In genomic region chr7:141218141-141218540, GRCm38 (mm10) we compare ENCODE assay signal across 17 mouse cellular contexts. TPM values are rescaled to one million over a fixed set of nuclear protein-coding genes. Genes with fewer than 3 reads are reported as not detected.
DNase-seq lines count a peak whose midpoint lies in the region; ATAC-seq and TF ChIP-seq lines count a peak whose summit lies in the region.
"Had no signal": no experiment of that assay in that cellular context is flagged by ENCODE, and none has a peak within 500 bp of the region (broad histone marks: within the 10 kb centered on the region; RNA-seq: fewer than 3 reads in every experiment).

No protein-coding gene starts in this region.

- H3K27me3 ChIP-seq in hindbrain, embryonic 13.5 days: no peaks in the 10 kb centered on the region
- H3K27me3 ChIP-seq in hindbrain, embryonic 12.5 days: no peaks in the 10 kb centered on the region
- peaks cover 9% of the 10 kb centered on the region for H3K27me3 ChIP-seq in megakaryocyte, embryonic 14.5 days (replicated peaks)
- H3K27me3 ChIP-seq in intestine, postnatal 0 days (replicated peaks; ENCODE audit: control insufficient read depth, insufficient read depth, low read length): no peaks in the 10 kb centered on the region
- no peaks in the 10 kb centered on the region for H3K27me3 ChIP-seq in stomach, embryonic 16.5 days (ENCODE audit: control insufficient read depth, insufficient read depth, low read length)

- DNase-seq in left cerebral cortex, adult 11 months (ENCODE audit: low spot score): no peak
- DNase-seq in left cerebral cortex, postnatal 25 days (ENCODE audit: low spot score in 2 of 2): no peak
- DNase-seq: adrenal gland, adult 2 months; cerebellum, adult 2 months; forebrain, postnatal 0 days; gastrocnemius, postnatal 36 days; kidney, postnatal 14 days; layer of hippocampus, postnatal 36 days; right cerebral cortex, postnatal 4 days had no signal

- 0 out of 2 replicates have a peak overlapping the region, but pooled peaks have one; percentile 24 for H3K9ac ChIP-seq in hindbrain, embryonic 13.5 days
- H3K9ac ChIP-seq in hindbrain, embryonic 12.5 days: no peak overlapping the region
- no peak overlapping the region for H3K9ac ChIP-seq in intestine, postnatal 0 days (ENCODE audit: low read depth, low read length)
- H3K9ac ChIP-seq in stomach, embryonic 16.5 days (ENCODE audit: low read length): peak overlapping the region; percentile 84; the same call in 1 of the 2 replicates
- H3K9ac ChIP-seq: forebrain, postnatal 0 days; hindbrain, embryonic 14.5 days had no signal

- peaks cover 50% of the 10 kb centered on the region for H3K4me1 ChIP-seq in hindbrain, embryonic 13.5 days (replicated peaks)
- H3K4me1 ChIP-seq in hindbrain, embryonic 12.5 days: peaks cover 46% of the 10 kb centered on the region
- H3K4me1 ChIP-seq in megakaryocyte, embryonic 14.5 days: peaks cover 90% of the 10 kb centered on the region
- peaks cover 26% of the 10 kb centered on the region for H3K4me1 ChIP-seq in intestine, postnatal 0 days (replicated peaks; ENCODE audit: control insufficient read depth, insufficient read depth, low read length)
- peaks cover 70% of the 10 kb centered on the region for H3K4me1 ChIP-seq in stomach, embryonic 16.5 days (ENCODE audit: control insufficient read depth, insufficient read depth, low read length)

- intact Hi-C loops in left cerebral cortex, postnatal 25 days (cut with DNase I): no loop called here

- no peak overlapping the region for H3K4me3 ChIP-seq in hindbrain, embryonic 13.5 days
- H3K4me3 ChIP-seq in hindbrain, embryonic 12.5 days: no peak overlapping the region
- H3K4me3 ChIP-seq in megakaryocyte, embryonic 14.5 days (replicated peaks): peak overlapping the region; percentile 42
- no peak overlapping the region for H3K4me3 ChIP-seq in intestine, postnatal 0 days (ENCODE audit: low read depth, low read length)
- peak overlapping the region; percentile 68 for H3K4me3 ChIP-seq in stomach, embryonic 16.5 days (replicated peaks; ENCODE audit: low read length)
- H3K4me3 ChIP-seq: erythroblast, embryonic 14.5 days had no signal

- H3K27ac ChIP-seq in hindbrain, embryonic 13.5 days: no peak overlapping the region
- no peak overlapping the region for H3K27ac ChIP-seq in hindbrain, embryonic 12.5 days
- no peak overlapping the region for H3K27ac ChIP-seq in intestine, postnatal 0 days (ENCODE audit: low read depth, low read length)
- H3K27ac ChIP-seq in stomach, embryonic 16.5 days (ENCODE audit: low read length): peak overlapping the region; percentile 96
- H3K27ac ChIP-seq: hindbrain, embryonic 14.5 days had no signal

- ATAC-seq in hindbrain, embryonic 13.5 days (ENCODE audit: low FRiP score): no peak
- no peak for ATAC-seq in hindbrain, embryonic 12.5 days (ENCODE audit: low FRiP score)
- ATAC-seq in megakaryocyte, adult 5-6 weeks (ENCODE audit: poor library complexity, severe bottlenecking): no peak
- no peak for ATAC-seq in intestine, postnatal 0 days
- no peak for ATAC-seq in stomach, embryonic 16.5 days (ENCODE audit: insufficient read depth, low FRiP score)
- ATAC-seq: forebrain, postnatal 0 days had no signal

- WGBS in hindbrain, embryonic 13.5 days: 83% methylated on average over 3 of the region's 3 CpGs
- WGBS in hindbrain, embryonic 12.5 days: 84% methylated on average over 3 of the region's 3 CpGs
- WGBS in intestine, postnatal 0 days: 47% methylated on average over 3 of the region's 3 CpGs
- 60% methylated on average over 3 of the region's 3 CpGs for WGBS in stomach, embryonic 16.5 days

- peaks cover 18% of the 10 kb centered on the region for H3K36me3 ChIP-seq in hindbrain, embryonic 13.5 days
- H3K36me3 ChIP-seq in hindbrain, embryonic 12.5 days: peaks cover 21% of the 10 kb centered on the region
- peaks cover 43% of the 10 kb centered on the region for H3K36me3 ChIP-seq in megakaryocyte, embryonic 14.5 days (replicated peaks; ENCODE audit: low read length)
- H3K36me3 ChIP-seq in intestine, postnatal 0 days (ENCODE audit: control insufficient read depth, insufficient read depth): peaks cover 12% of the 10 kb centered on the region; the same call in 1 of the 2 replicates
- H3K36me3 ChIP-seq in stomach, embryonic 16.5 days (ENCODE audit: control insufficient read depth, insufficient read depth, low read length): no peaks in the 10 kb centered on the region

- no peak overlapping the region for H3K4me2 ChIP-seq in hindbrain, embryonic 13.5 days
- no peak overlapping the region for H3K4me2 ChIP-seq in hindbrain, embryonic 12.5 days (replicated peaks)
- peak overlapping the region; percentile 95 for H3K4me2 ChIP-seq in intestine, postnatal 0 days (replicated peaks; ENCODE audit: low read depth)
- peak overlapping the region; percentile 85 for H3K4me2 ChIP-seq in stomach, embryonic 16.5 days (ENCODE audit: low read depth, low read length)
- H3K4me2 ChIP-seq: hindbrain, embryonic 14.5 days had no signal

- no peak for TF ChIP-seq CTCF in intestine, postnatal 0 days (IDR thresholded peaks at IDR 0.05; ENCODE audit: low read depth)

- H3K9me3 ChIP-seq in hindbrain, embryonic 13.5 days: no peaks in the 10 kb centered on the region
- no peaks in the 10 kb centered on the region for H3K9me3 ChIP-seq in hindbrain, embryonic 12.5 days (replicated peaks)
- H3K9me3 ChIP-seq in megakaryocyte, embryonic 14.5 days: no peaks in the 10 kb centered on the region
- no peaks in the 10 kb centered on the region for H3K9me3 ChIP-seq in intestine, postnatal 0 days (ENCODE audit: control insufficient read depth)
- no peaks in the 10 kb centered on the region for H3K9me3 ChIP-seq in stomach, embryonic 16.5 days (replicated peaks; ENCODE audit: control insufficient read depth, low read length)

RNA-seq across cellular contexts. Expression of gene Rassf7, which starts 2.5 kb away (rescaled TPM):
- 27.4 and 32.9 TPM in 2 replicates for polyA plus RNA-seq in hindbrain, embryonic 13.5 days (2015; fragmentation: Nextera tagmentation; extraction: Ambion mirVana)
- 34.7 and 35.6 TPM in 2 replicates for polyA plus RNA-seq in hindbrain, embryonic 12.5 days (2016; fragmentation: Nextera tagmentation; extraction: Ambion mirVana)
- 3.6 and 11.1 TPM in 2 replicates for polyA plus RNA-seq in megakaryocyte, embryonic 14.5 days (2012; ENCODE audit: insufficient read depth, low replicate concordance)
- total RNA-seq in megakaryocyte, adult 5-6 weeks (2015): 3.9 and 4.1 TPM in 2 replicates
- total RNA-seq in megakaryocyte, adult 5-6 weeks (2017): 2.2 and 4.1 TPM in 2 replicates
- 47.6 and 52.7 TPM in 2 replicates for polyA plus RNA-seq in intestine, postnatal 0 days (2015; fragmentation: Nextera tagmentation; extraction: Ambion mirVana)
- 82.3 and 104 TPM in 2 replicates for polyA plus RNA-seq in stomach, embryonic 16.5 days (2015; fragmentation: Nextera tagmentation; extraction: Ambion mirVana)
- 1 to 10 TPM in 1 of 2 experiments, under 1 TPM in 1; 0.78 to 1.5 TPM for total RNA-seq in left cerebral cortex, postnatal 25 days (2021)

RNA-seq across cellular contexts. Expression of gene Lmntd2, which starts 4.3 kb away (rescaled TPM):
- 1.2 and 1.8 TPM in 2 replicates for polyA plus RNA-seq in hindbrain, embryonic 13.5 days (2015; fragmentation: Nextera tagmentation; extraction: Ambion mirVana)
- 3.3 and 3.9 TPM in 2 replicates for polyA plus RNA-seq in hindbrain, embryonic 12.5 days (2016; fragmentation: Nextera tagmentation; extraction: Ambion mirVana)
- 0.57 TPM in 1 of 2 replicates, not detected in the other for polyA plus RNA-seq in megakaryocyte, embryonic 14.5 days (2012; ENCODE audit: insufficient read depth, low replicate concordance)
- total RNA-seq in megakaryocyte, adult 5-6 weeks (2015): 0.36 TPM in 1 of 2 replicates, not detected in the other
- 0.04 TPM in 1 of 2 replicates, not detected in the other for total RNA-seq in megakaryocyte, adult 5-6 weeks (2017)
- 2.7 and 3.4 TPM in 2 replicates for polyA plus RNA-seq in intestine, postnatal 0 days (2015; fragmentation: Nextera tagmentation; extraction: Ambion mirVana)
- polyA plus RNA-seq in stomach, embryonic 16.5 days (2015; fragmentation: Nextera tagmentation; extraction: Ambion mirVana): 4.8 and 6.3 TPM in 2 replicates
- total RNA-seq in left cerebral cortex, postnatal 25 days (2021): not detected
- total RNA-seq: gastrocnemius, postnatal 36 days; layer of hippocampus, postnatal 36 days had no signal

RNA-seq across cellular contexts. Expression of gene Phrf1, which starts 10.4 kb away (rescaled TPM):
- 77.1 and 78.9 TPM in 2 replicates for polyA plus RNA-seq in hindbrain, embryonic 13.5 days (2015; fragmentation: Nextera tagmentation; extraction: Ambion mirVana)
- 95.5 and 99.3 TPM in 2 replicates for polyA plus RNA-seq in hindbrain, embryonic 12.5 days (2016; fragmentation: Nextera tagmentation; extraction: Ambion mirVana)
- polyA plus RNA-seq in megakaryocyte, embryonic 14.5 days (2012; ENCODE audit: insufficient read depth, low replicate concordance): 82.9 and 114 TPM in 2 replicates
- total RNA-seq in megakaryocyte, adult 5-6 weeks (2015): 42.8 and 48.9 TPM in 2 replicates
- total RNA-seq in megakaryocyte, adult 5-6 weeks (2017): 48.7 and 63.5 TPM in 2 replicates
- polyA plus RNA-seq in intestine, postnatal 0 days (2015; fragmentation: Nextera tagmentation; extraction: Ambion mirVana): 24.7 and 27.8 TPM in 2 replicates
- polyA plus RNA-seq in stomach, embryonic 16.5 days (2015; fragmentation: Nextera tagmentation; extraction: Ambion mirVana): 57.6 and 67.7 TPM in 2 replicates
- 10 to 100 TPM; 75.5 to 76.4 TPM for total RNA-seq in left cerebral cortex, postnatal 25 days (2021)

RNA-seq across cellular contexts. Expression of gene Lrrc56, which starts 24.2 kb away (rescaled TPM):
- polyA plus RNA-seq in hindbrain, embryonic 13.5 days (2015; fragmentation: Nextera tagmentation; extraction: Ambion mirVana): 10.3 and 11.2 TPM in 2 replicates
- 10.8 and 12.2 TPM in 2 replicates for polyA plus RNA-seq in hindbrain, embryonic 12.5 days (2016; fragmentation: Nextera tagmentation; extraction: Ambion mirVana)
- polyA plus RNA-seq in megakaryocyte, embryonic 14.5 days (2012; ENCODE audit: insufficient read depth, low replicate concordance): 12.2 and 18.5 TPM in 2 replicates
- total RNA-seq in megakaryocyte, adult 5-6 weeks (2015): 2.1 and 2.2 TPM in 2 replicates
- 1.3 and 4.3 TPM in 2 replicates for total RNA-seq in megakaryocyte, adult 5-6 weeks (2017)
- polyA plus RNA-seq in intestine, postnatal 0 days (2015; fragmentation: Nextera tagmentation; extraction: Ambion mirVana): 3.2 and 3.7 TPM in 2 replicates
- polyA plus RNA-seq in stomach, embryonic 16.5 days (2015; fragmentation: Nextera tagmentation; extraction: Ambion mirVana): 7.1 TPM in 2 replicates
- total RNA-seq in left cerebral cortex, postnatal 25 days (2021): 1 to 10 TPM; 3.1 to 4.4 TPM

RNA-seq across cellular contexts. Expression of gene Hras, which starts 24.3 kb away (rescaled TPM):
- 109 and 118 TPM in 2 replicates for polyA plus RNA-seq in hindbrain, embryonic 13.5 days (2015; fragmentation: Nextera tagmentation; extraction: Ambion mirVana)
- polyA plus RNA-seq in hindbrain, embryonic 12.5 days (2016; fragmentation: Nextera tagmentation; extraction: Ambion mirVana): 95.1 and 103 TPM in 2 replicates
- 51.3 and 84.0 TPM in 2 replicates for polyA plus RNA-seq in megakaryocyte, embryonic 14.5 days (2012; ENCODE audit: insufficient read depth, low replicate concordance)
- 29.0 and 40.0 TPM in 2 replicates for total RNA-seq in megakaryocyte, adult 5-6 weeks (2015)
- 20.7 and 27.1 TPM in 2 replicates for total RNA-seq in megakaryocyte, adult 5-6 weeks (2017)
- polyA plus RNA-seq in intestine, postnatal 0 days (2015; fragmentation: Nextera tagmentation; extraction: Ambion mirVana): 71.8 and 72.3 TPM in 2 replicates
- 45.1 and 48.0 TPM in 2 replicates for polyA plus RNA-seq in stomach, embryonic 16.5 days (2015; fragmentation: Nextera tagmentation; extraction: Ambion mirVana)
- total RNA-seq in left cerebral cortex, postnatal 25 days (2021): 100 to 1,000 TPM; 279 to 287 TPM

Comparison
In these comparisons a context has a peak if more than half of its experiments do, and no peak if none do; other contexts are left out.
1. H3K9ac ChIP-seq: peak in hindbrain, embryonic 13.5 days (single experiment) and stomach, embryonic 16.5 days (single experiment); none in hindbrain, embryonic 12.5 days (single experiment) and intestine, postnatal 0 days (single experiment).
2. H3K4me2 ChIP-seq: peak in intestine, postnatal 0 days (single experiment) and stomach, embryonic 16.5 days (single experiment); none in hindbrain, embryonic 13.5 days (single experiment) and hindbrain, embryonic 12.5 days (single experiment).
3. H3K4me3 ChIP-seq: peak in megakaryocyte, embryonic 14.5 days (single experiment) and stomach, embryonic 16.5 days (single experiment); none in hindbrain, embryonic 13.5 days (single experiment), hindbrain, embryonic 12.5 days (single experiment) and intestine, postnatal 0 days (single experiment).